Mouse (Mus musculus): ENCODE measurements around the gene Gpx5.

DNA sequence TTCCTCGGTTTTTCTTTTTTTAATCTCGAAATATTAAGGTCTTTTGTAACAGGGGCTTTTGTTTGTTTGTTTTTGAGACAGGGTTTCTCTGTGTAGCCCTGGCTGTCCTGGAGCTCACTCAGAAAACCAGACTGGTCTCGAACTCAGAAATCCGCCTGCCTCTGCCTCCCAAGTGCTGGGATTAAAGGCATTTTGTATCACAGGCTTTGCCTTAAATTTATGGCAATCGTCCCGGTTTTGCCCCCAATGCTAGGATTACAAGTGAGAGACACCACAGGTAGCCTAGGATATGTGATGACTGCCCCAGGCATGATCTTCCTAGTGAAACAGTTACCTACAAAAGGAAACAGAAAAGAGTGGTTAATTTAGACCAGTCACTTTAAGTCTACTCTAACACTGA lies 34.0 kb downstream of the Gpx5 start:
- TF ChIP-seq CTCF (IDR thresholded peaks at IDR 0.05; ENCODE audit: low read depth, low read length) = no peak
- TF ChIP-seq GATA2 (IDR thresholded peaks at IDR 0.05; ENCODE audit: borderline replicate concordance, low read depth, low read length) = no peak
- TF ChIP-seq GATA1 (IDR thresholded peaks at IDR 0.05; ENCODE audit: borderline replicate concordance, low read length) = no peak
- TF ChIP-seq POLR2AphosphoS5 (IDR thresholded peaks at IDR 0.05; ENCODE audit: insufficient replicate concordance, low read depth, low read length) = no peak
